Mouse (Mus musculus) layer of hippocampus, adult 18-20 months (tissue): ENCODE data around the gene Gal3st2b. TPM values are rescaled to one million over a fixed set of nuclear protein-coding genes. Genes with fewer than 3 reads are reported as not detected.
"Not testable (repeated sequence)": the region's sequence is repeated elsewhere in the genome, so short reads cannot be mapped to it uniquely, and the experiment has no call there.

ENCODE experiments used
- DNase-seq, 2 experiments: peaks; one replicate each; pipeline ENCODE4 v3.0.0; 2022; ENCODE audit warnings: low spot score in 2 of 2
- total RNA-seq, 2 experiments: library from RNA; stranded (reverse); gene quantifications; 2 replicates each; pipeline ENCODE4 v1.2.3; 2021

The Gal3st2b gene
- total RNA-seq, 2 experiments from 2014 or later = 0.28 to 0.62 TPM

DNA sequence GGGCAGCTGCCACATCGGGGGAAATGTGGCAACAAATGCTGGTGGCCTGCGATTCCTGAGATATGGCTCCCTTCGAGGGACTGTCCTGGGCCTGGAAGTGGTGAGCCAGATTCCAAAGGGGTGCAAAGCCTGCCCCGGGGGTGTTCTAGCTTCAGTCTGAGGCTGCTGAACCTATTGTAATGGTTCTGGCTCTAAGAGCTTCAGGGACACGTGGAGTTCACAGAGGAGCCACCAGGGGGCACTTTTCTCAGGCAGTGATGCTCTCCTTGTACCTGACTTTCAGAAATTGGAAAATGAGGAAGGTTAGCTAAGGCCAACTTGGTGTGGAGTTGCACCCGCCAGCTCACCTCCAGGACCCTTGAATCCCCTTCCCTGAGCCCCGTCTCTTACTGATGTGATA, 60.2 kb downstream of the Gal3st2b start:
- DNase-seq = not testable (repeated sequence)

DNA sequence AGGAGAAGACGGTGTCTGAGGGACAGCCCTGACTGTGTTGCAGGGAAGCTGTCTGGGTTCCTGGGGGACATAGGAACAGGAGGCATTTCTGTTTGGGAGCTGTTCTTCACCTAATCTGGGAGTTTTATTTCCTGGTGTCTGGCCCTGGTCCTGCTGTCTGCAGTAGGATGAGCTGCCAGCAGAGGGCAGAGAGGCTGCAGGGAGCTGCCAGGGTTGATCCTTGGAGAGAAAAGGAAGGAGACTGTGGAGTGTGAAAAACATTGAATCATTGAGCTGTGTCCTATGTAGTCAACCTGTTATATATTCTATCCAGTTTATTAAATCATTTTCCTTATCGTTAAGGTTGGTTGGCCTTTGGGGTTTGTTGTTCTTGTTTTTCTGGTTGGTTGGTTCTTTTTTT, 62.8 kb downstream of the Gal3st2b start:
- DNase-seq = not testable (repeated sequence)

DNA sequence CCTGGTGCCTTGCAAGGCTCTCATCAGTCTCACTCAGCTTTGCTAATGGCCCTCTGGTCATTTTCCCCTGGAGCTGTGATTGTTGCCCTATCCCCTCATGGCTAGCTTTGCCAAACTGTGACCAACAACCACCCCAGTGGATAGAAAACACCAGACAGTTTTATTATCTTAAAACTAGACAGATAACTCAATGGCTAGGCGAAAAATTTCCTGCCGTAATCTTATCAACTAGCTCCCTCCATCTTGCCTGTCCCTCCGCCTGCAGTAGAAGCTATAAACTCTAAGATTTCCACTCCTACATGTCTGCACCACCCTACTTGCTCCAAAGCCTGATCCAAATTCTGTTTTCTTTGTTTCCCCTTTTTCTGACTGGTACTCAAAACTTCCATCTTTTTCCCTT, 68.1 kb downstream of the Gal3st2b start:
- DNase-seq = no peak

DNA sequence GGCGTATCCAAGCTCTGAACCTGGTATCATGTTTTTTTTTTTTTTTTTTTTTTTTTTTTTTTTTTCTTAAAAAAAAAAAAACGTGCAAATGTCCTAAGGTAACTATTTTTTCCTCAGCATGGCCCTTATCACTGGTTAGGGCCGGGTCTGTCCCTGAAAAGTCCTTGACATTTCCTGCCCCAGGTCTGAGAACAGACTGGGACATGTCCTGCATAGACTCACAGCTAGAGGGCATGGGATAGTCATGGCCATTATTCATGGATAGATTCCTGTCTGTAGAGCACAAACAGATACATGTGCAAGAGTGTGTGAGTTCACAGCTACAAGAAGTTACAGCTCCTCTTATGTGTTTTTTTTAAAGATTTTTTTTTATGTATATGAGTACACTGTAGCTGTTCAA, 70.7 kb downstream of the Gal3st2b start:
- no peak for DNase-seq

DNA sequence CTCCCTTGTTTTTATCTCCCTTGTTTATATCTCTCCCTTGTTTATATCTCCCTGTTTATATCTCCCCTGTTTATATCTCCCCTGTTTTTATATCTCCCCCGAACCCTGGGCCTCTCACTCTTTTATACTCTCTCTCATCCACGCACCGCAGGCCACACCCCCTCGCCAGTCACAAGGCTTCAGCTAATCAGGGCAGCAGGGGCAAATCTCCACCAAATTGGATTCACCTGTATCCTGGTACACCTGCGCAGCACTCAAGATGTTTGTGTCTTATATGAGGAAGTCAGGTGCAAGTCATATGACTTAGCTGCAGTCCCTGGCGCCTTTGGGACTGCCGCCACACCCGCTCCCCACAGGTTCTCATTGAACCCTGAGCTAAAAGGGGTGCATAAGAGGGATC, 72.1 kb downstream of the Gal3st2b start, which contains the start of gene Gal3st2c:
Gene Gal3st2c (plus strand): TSS at position 301 of the 400 bp plus-strand sequence.
- DNase-seq = not testable (repeated sequence)

DNA sequence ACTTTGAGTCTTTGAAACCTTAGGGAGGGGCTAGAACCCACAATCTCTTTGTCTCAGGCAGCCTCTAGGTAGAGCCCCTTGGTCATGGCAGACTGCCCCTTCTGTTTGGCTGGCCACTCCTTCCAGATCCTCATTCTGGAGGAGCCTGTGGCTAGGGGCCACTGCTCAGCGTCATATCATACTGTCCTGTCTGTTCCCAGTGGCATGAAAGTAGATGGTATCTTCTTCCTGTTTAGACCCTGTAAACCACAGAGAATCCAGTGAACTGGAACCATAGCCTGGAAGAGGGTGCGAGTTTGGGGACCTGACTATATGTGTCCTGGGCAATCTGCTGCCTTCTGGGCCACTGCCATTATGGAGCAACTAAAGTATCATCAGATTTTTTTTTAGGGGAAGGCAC, 73.0 kb downstream of the Gal3st2b start:
- DNase-seq = not testable (repeated sequence)

DNA sequence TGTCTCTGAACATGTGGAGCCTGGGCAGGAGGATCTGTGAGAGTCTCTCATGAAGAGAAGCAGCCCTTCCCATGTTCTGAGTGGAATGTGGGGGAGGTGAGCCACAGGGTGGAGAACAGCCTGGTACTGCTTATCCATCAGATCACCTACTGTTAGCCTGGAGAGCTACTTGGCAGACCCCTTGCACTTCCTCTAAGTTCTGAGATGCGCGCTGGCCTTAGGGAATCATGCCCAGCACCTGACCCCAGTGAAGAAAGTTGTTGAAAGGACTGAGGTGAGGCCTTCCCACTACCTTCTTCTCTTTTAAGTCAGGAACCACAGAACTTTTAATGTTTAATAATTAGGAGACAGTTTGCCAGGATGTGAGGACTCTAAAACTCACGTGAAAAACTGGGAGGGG, 73.4 kb downstream of the Gal3st2b start:
- DNase-seq = not testable (repeated sequence)

Other genes starting within 250 kb of the Gal3st2b start
- 10 to 100 TPM; 56.6 to 59.1 TPM for gene Bok, start 232.7 kb upstream of the Gal3st2b start, total RNA-seq
- gene Atg4b, start 166.8 kb upstream of the Gal3st2b start, total RNA-seq = 10 to 100 TPM; 79.1 to 81.4 TPM
- gene Thap4, start 163.4 kb upstream of the Gal3st2b start, total RNA-seq = 10 to 100 TPM; 35.7 to 37.6 TPM
- gene Dtymk, start 116.4 kb upstream of the Gal3st2b start, total RNA-seq = 10 to 100 TPM; 54.2 to 54.8 TPM
- 10 to 100 TPM; 12.6 to 14.7 TPM for gene Ing5, start 114.3 kb upstream of the Gal3st2b start, total RNA-seq
- gene D2hgdh, start 93.4 kb upstream of the Gal3st2b start, total RNA-seq = 10 to 100 TPM; 15.8 to 17.9 TPM
- not detected for gene Gal3st2, start 57.0 kb upstream of the Gal3st2b start, total RNA-seq
- gene Gal3st2c, start 72.2 kb downstream of the Gal3st2b start, total RNA-seq = under 1 TPM; 0.05 to 0.10 TPM
- gene Neu4, start 102.1 kb downstream of the Gal3st2b start, total RNA-seq = 1 to 10 TPM; 7.6 to 9.5 TPM
- gene Pdcd1, start 134.2 kb downstream of the Gal3st2b start, total RNA-seq = under 1 TPM; 0.15 to 0.18 TPM